Mouse (Mus musculus) left cerebral cortex, adult 2 months (tissue): ENCODE data around the gene Col24a1. TPM values are rescaled to one million over a fixed set of nuclear protein-coding genes. Genes with fewer than 3 reads are reported as not detected.

Source experiments
- DNase-seq, 2 experiments: peaks; one replicate each; pipeline ENCODE4 v3.0.0; 2021 to 2022; ENCODE audit warnings: low spot score in 2 of 2, mixed read lengths in 1 of 2; ENCODE audit errors: extremely low spot score in 1 of 2
- H3K27ac ChIP-seq: fragments of 200-600 bp; 2 replicates; pipeline ENCODE4 v1.8.1; 2022
- H3K4me3 ChIP-seq: fragments of 200-600 bp; 2 replicates; pipeline ENCODE4 v1.8.1; 2022
- CTCF ChIP-seq: fragments of 200-600 bp; IDR thresholded peaks from 2 replicates; pipeline ENCODE4 v1.8.1; 2022; ENCODE audit warnings: antibody characterized with exemption, mild to moderate bottlenecking, moderate library complexity
- intact Hi-C: fragments of 180-260 bp; cut with DNase I; formaldehyde crosslinking; loops from one replicate; pipeline ENCODE4 v1.15.1; 2025
- total RNA-seq, 2 experiments: library from RNA; stranded (reverse); gene quantifications; 2 replicates each; pipeline ENCODE4 v1.2.3; 2021

Gene Col24a1
- total RNA-seq, 2 experiments from 2014 or later, result 2.7 to 2.8 TPM

- intact Hi-C loops, result loop anchor here (5.0 kb wide), 1 partner anchor 542 kb away; no protein-coding TSS in a partner anchor
- TF ChIP-seq CTCF, result peak; percentile 56
Observed at GRCm38 (mm10) chr3:145365227-145365626, 73.0 kb downstream of the Col24a1 start.

GRCm38 (mm10) chr3:145367176-145367717 lies 75.0 kb downstream of the Col24a1 start:
- no peak for DNase-seq
- intact Hi-C loops, result loop anchor here (5.0 kb wide), 1 partner anchor 540 kb away; no protein-coding TSS in a partner anchor
- no peak overlapping the region for H3K27ac ChIP-seq
- TF ChIP-seq CTCF, result no peak
- no peak overlapping the region for H3K4me3 ChIP-seq

More at GRCm38 (mm10) chr3:145365227-145365626, 73.0 kb downstream of the Col24a1 start:
- Histone ChIP-seq H3K27ac (no peak overlapping the region), H3K4me3 (no peak overlapping the region)
- no peak for DNase-seq

GRCm38 (mm10) chr3:145376298-145376697 lies 84.0 kb downstream of the Col24a1 start:
- no peak for TF ChIP-seq CTCF
- no peak for DNase-seq
- H3K27ac ChIP-seq, result no peak overlapping the region
- intact Hi-C loops, result no loop called here
- H3K4me3 ChIP-seq, result no peak overlapping the region

- no peak for TF ChIP-seq CTCF
- intact Hi-C loops, result no loop called here
Observed at GRCm38 (mm10) chr3:145383095-145383494, 90.8 kb downstream of the Col24a1 start.

GRCm38 (mm10) chr3:145386434-145386833 lies 94.2 kb downstream of the Col24a1 start:
- intact Hi-C loops, result no loop called here
- DNase-seq, result no peak

More at GRCm38 (mm10) chr3:145383095-145383494, 90.8 kb downstream of the Col24a1 start:
- H3K27ac ChIP-seq, result no peak overlapping the region
- H3K4me3 ChIP-seq, result no peak overlapping the region
- no peak for DNase-seq

GRCm38 (mm10) chr3:145390681-145391080 lies 98.4 kb downstream of the Col24a1 start:
- Histone ChIP-seq H3K27ac (no peak overlapping the region), H3K4me3 (no peak overlapping the region)
- no peak for TF ChIP-seq CTCF
- intact Hi-C loops, result no loop called here
- no peak for DNase-seq

More at GRCm38 (mm10) chr3:145386434-145386833, 94.2 kb downstream of the Col24a1 start:
- Histone ChIP-seq H3K27ac (no peak overlapping the region), H3K4me3 (no peak overlapping the region)
- TF ChIP-seq CTCF, result no peak

GRCm38 (mm10) chr3:145391986-145392659 lies 99.9 kb downstream of the Col24a1 start:
- Histone ChIP-seq H3K27ac (no peak overlapping the region), H3K4me3 (no peak overlapping the region)
- intact Hi-C loops, result no loop called here
- TF ChIP-seq CTCF, result no peak
- no peak for DNase-seq

GRCm38 (mm10) chr3:145399173-145399572 lies 106.9 kb downstream of the Col24a1 start:
- no peak for TF ChIP-seq CTCF
- intact Hi-C loops, result no loop called here
- DNase-seq, result no peak
- H3K4me3 ChIP-seq, result no peak overlapping the region
- H3K27ac ChIP-seq, result no peak overlapping the region

- DNase-seq, result no peak
- Histone ChIP-seq H3K4me3 (no peak overlapping the region), H3K27ac (no peak overlapping the region)
- no peak for TF ChIP-seq CTCF
- intact Hi-C loops, result no loop called here
Observed at GRCm38 (mm10) chr3:145402257-145402656, 110.0 kb downstream of the Col24a1 start.

GRCm38 (mm10) chr3:145402994-145403393 lies 110.7 kb downstream of the Col24a1 start:
- Histone ChIP-seq H3K4me3 (no peak overlapping the region), H3K27ac (no peak overlapping the region)
- intact Hi-C loops, result no loop called here

GRCm38 (mm10) chr3:145408045-145408444 lies 115.8 kb downstream of the Col24a1 start:
- intact Hi-C loops, result no loop called here
- DNase-seq, result no peak
- TF ChIP-seq CTCF, result peak; percentile 39
- no peak overlapping the region for H3K4me3 ChIP-seq
- no peak overlapping the region for H3K27ac ChIP-seq

More at GRCm38 (mm10) chr3:145402994-145403393, 110.7 kb downstream of the Col24a1 start:
- no peak for DNase-seq
- no peak for TF ChIP-seq CTCF

GRCm38 (mm10) chr3:145412137-145412536 lies 119.9 kb downstream of the Col24a1 start:
- H3K4me3 ChIP-seq, result no peak overlapping the region
- no peak; the same call in 1 of the 2 replicates for TF ChIP-seq CTCF
- no peak for DNase-seq
- no peak overlapping the region for H3K27ac ChIP-seq
- intact Hi-C loops, result no loop called here
